Mouse (Mus musculus): ENCODE results near the gene Trim41. TPM values are rescaled to one million over a fixed set of nuclear protein-coding genes. Genes with fewer than 3 reads are reported as not detected.

Gene Trim41
- polyA plus RNA-seq, 1 experiment, result 95.5 TPM

DNA sequence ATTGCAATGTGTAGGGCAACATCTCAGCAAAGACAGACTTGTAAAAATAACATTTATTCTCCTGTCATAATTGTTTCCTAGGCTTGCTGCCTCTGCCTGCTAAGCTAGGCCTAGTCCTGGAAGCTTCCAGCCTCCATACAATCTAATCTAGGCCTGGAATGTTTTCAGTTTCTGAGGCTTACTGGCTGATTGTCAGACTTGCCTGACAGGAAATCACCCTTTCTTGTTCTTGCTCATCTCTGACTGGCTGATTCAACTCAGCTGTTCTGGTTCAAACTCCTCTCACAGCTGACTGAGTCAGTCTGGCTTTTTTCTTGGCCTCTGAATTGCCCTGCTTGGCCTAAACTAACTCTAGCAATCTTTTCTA is 3.1 kb upstream of the Trim41 start:
- Histone ChIP-seq H3K36me3 (ENCODE audit: control insufficient read depth, insufficient read depth, low read length) (peaks cover 1% of the 10 kb centered on the region; the same call in 1 of the 2 replicates), H3K4me1 (ENCODE audit: control insufficient read depth, insufficient read depth, low read length) (peaks cover 7% of the 10 kb centered on the region), H3K4me3 (ENCODE audit: control insufficient read depth, low read depth, low read length) (no peak overlapping the region), H3K27ac (ENCODE audit: control insufficient read depth, insufficient read depth, low read depth, low read length) (no peak overlapping the region), H3K27me3 (ENCODE audit: control insufficient read depth, insufficient read depth, low read length) (no peaks in the 10 kb centered on the region)
- TF ChIP-seq POLR2A (IDR thresholded peaks at IDR 0.05; ENCODE audit: control insufficient read depth, low read depth, low read length) (no peak), CTCF (IDR thresholded peaks at IDR 0.05; ENCODE audit: control insufficient read depth, insufficient read depth, insufficient replicate concordance, low read depth, low read length) (no peak)

DNA sequence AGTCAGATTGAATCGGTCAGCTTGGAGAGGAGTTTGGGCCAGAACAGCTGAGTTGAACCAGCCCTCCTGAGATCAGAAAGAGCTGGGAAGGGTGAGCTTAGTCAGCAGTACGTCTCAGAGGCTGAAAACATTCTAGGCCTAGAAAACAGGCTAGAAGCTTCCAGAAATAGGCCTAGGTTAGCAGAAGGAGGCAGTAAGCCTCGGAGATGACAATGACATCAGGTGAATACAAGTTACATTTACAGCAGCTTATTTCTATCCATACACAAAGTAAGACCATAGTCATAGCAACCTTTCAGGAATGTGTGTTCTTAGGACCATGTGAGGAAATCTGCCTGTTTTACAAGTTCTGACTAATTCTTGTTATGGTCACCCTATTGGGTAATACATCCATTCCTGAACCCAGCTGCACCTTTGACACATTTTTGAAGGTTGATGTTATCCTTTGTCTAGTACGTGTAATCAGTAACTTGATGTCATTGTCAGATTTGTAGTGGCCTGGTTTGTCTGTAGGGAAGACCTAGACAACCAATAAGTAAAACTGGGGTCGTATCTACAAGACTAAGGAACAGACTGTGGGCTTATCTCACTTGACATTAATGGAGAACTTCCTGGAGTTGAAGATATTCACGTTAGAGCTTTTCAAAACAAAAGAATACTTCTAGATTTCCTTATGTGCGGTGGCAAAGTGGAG is 2.6 kb upstream of the Trim41 start:
- Histone ChIP-seq H3K4me3 (ENCODE audit: control insufficient read depth, low read depth, low read length) (no peak overlapping the region), H3K27ac (ENCODE audit: control insufficient read depth, insufficient read depth, low read depth, low read length) (no peak overlapping the region), H3K27me3 (ENCODE audit: control insufficient read depth, insufficient read depth, low read length) (no peaks in the 10 kb centered on the region), H3K36me3 (ENCODE audit: control insufficient read depth, insufficient read depth, low read length) (peaks cover 1% of the 10 kb centered on the region; the same call in 1 of the 2 replicates), H3K4me1 (ENCODE audit: control insufficient read depth, insufficient read depth, low read length) (peaks cover 7% of the 10 kb centered on the region)
- TF ChIP-seq CTCF (IDR thresholded peaks at IDR 0.05; ENCODE audit: control insufficient read depth, insufficient read depth, insufficient replicate concordance, low read depth, low read length) (no peak), POLR2A (IDR thresholded peaks at IDR 0.05; ENCODE audit: control insufficient read depth, low read depth, low read length) (no peak)

DNA sequence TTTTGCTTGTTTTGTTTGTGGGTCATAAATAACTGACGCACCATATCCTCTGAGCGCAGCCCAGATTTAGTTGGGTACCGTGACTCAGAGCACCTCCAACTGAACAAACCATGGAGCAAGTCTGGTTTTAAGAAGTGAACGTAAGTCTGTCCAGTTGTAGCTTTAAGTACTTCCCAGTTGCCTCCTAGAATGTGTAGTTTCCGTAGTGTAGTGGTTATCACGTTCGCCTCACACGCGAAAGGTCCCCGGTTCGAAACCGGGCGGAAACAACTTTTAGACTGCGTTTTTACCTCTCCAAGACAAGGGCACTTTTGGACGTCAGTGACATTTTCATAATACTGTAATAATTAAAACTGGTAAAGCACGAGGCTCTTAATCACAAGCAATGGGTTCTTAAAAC is 1.2 kb upstream of the Trim41 start:
- H3K4me1 ChIP-seq (ENCODE audit: control insufficient read depth, insufficient read depth, low read length), result peaks cover 2% of the 10 kb centered on the region; the same call in 1 of the 2 replicates
- peak overlapping the region; percentile 82 for H3K27ac ChIP-seq (ENCODE audit: control insufficient read depth, insufficient read depth, low read depth, low read length)
- peak overlapping the region; percentile 83 for H3K4me3 ChIP-seq (ENCODE audit: control insufficient read depth, low read depth, low read length)
- TF ChIP-seq CTCF (IDR thresholded peaks at IDR 0.05; ENCODE audit: control insufficient read depth, insufficient read depth, insufficient replicate concordance, low read depth, low read length), result no peak
- TF ChIP-seq POLR2A (IDR thresholded peaks at IDR 0.05; ENCODE audit: control insufficient read depth, low read depth, low read length), result no peak
- peaks cover 1% of the 10 kb centered on the region; the same call in 1 of the 2 replicates for H3K36me3 ChIP-seq (ENCODE audit: control insufficient read depth, insufficient read depth, low read length)
- no peaks in the 10 kb centered on the region for H3K27me3 ChIP-seq (ENCODE audit: control insufficient read depth, insufficient read depth, low read length)

DNA sequence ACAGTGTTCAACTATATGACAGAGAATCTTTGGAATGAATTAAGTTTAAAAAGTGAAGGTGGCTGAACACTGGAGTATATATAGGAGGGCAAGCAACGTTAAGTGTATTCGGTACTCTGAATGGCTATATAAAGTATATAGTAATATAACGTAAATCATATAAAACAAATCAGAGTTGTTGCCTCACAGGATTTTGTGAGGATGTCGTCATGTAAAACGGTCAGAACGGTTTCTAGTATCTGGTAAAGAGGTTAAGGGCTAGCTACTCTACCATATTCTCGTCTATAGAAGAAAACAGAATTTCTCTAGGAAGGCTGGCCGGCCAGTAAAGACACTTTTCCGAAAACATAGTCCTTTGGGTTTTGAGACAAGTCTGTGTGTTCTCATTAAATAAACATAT is 641 bp upstream of the Trim41 start:
- H3K4me1 ChIP-seq (ENCODE audit: control insufficient read depth, insufficient read depth, low read length), result peaks cover 2% of the 10 kb centered on the region; the same call in 1 of the 2 replicates
- peak overlapping the region; percentile 89 for H3K27ac ChIP-seq (ENCODE audit: control insufficient read depth, insufficient read depth, low read depth, low read length)
- TF ChIP-seq CTCF (IDR thresholded peaks at IDR 0.05; ENCODE audit: control insufficient read depth, insufficient read depth, insufficient replicate concordance, low read depth, low read length) (no peak), POLR2A (IDR thresholded peaks at IDR 0.05; ENCODE audit: control insufficient read depth, low read depth, low read length) (no peak)
- peak overlapping the region; percentile 98 for H3K4me3 ChIP-seq (ENCODE audit: control insufficient read depth, low read depth, low read length)
- peaks cover 1% of the 10 kb centered on the region; the same call in 1 of the 2 replicates for H3K36me3 ChIP-seq (ENCODE audit: control insufficient read depth, insufficient read depth, low read length)
- no peaks in the 10 kb centered on the region for H3K27me3 ChIP-seq (ENCODE audit: control insufficient read depth, insufficient read depth, low read length)

DNA sequence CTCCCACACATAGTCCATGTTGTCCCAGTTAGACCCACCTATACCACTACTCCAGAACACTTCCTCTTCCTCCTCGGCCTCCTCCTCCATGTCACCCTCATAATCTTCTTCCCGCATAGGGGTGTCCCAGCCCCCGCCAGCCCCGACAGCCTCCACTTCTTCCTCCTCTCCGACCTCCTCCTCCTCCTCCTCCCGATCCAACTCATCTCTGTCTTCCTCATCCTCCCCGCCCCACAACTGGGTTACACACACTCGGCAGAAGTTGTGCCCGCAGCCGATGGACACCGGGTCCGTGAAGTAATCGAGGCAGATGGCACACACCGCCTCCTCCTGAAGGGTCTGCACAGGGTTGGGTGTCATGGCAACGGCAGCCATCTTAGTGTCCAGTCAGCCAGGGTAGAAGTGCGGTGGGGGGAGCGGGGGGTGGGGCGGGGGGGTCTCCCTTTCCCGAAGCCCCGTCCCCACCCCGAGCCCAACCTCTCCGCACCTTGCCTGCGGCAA is 822 bp downstream of the Trim41 start:
- Histone ChIP-seq H3K4me1 (ENCODE audit: control insufficient read depth, insufficient read depth, low read length) (peaks cover 2% of the 10 kb centered on the region; the same call in 1 of the 2 replicates), H3K4me3 (ENCODE audit: control insufficient read depth, low read depth, low read length) (peak overlapping the region; percentile 98), H3K27me3 (ENCODE audit: control insufficient read depth, insufficient read depth, low read length) (no peaks in the 10 kb centered on the region), H3K27ac (ENCODE audit: control insufficient read depth, insufficient read depth, low read depth, low read length) (peak overlapping the region; percentile 75), H3K36me3 (ENCODE audit: control insufficient read depth, insufficient read depth, low read length) (peaks cover 1% of the 10 kb centered on the region; the same call in 1 of the 2 replicates)
- TF ChIP-seq CTCF (IDR thresholded peaks at IDR 0.05; ENCODE audit: control insufficient read depth, insufficient read depth, insufficient replicate concordance, low read depth, low read length), result no peak
- TF ChIP-seq POLR2A (IDR thresholded peaks at IDR 0.05; ENCODE audit: control insufficient read depth, low read depth, low read length), result no peak

DNA sequence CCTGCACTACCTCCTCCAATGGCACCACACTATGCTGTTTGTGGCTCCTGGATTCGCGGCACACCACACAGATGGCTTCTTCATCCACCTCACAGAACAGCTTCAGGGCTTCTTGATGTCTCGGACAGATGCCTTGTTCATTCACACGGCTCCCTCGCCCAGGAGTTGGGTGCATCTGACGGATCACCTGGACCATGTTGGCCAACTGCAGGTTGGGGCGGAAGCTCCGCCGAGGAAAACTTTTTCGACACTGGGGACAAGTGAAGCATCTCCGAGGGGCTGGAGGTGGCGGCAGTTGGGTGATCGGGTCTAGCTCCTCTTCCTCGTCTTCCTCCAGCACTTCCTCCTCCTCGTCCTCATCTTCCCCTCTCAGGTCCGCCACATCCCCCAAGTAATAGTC is 1.3 kb downstream of the Trim41 start:
- H3K27ac ChIP-seq (ENCODE audit: control insufficient read depth, insufficient read depth, low read depth, low read length), result peak overlapping the region; percentile 75
- peak overlapping the region; percentile 98 for H3K4me3 ChIP-seq (ENCODE audit: control insufficient read depth, low read depth, low read length)
- H3K36me3 ChIP-seq (ENCODE audit: control insufficient read depth, insufficient read depth, low read length), result peaks cover 1% of the 10 kb centered on the region; the same call in 1 of the 2 replicates
- TF ChIP-seq POLR2A (IDR thresholded peaks at IDR 0.05; ENCODE audit: control insufficient read depth, low read depth, low read length) (no peak), CTCF (IDR thresholded peaks at IDR 0.05; ENCODE audit: control insufficient read depth, insufficient read depth, insufficient replicate concordance, low read depth, low read length) (no peak)
- peaks cover 2% of the 10 kb centered on the region; the same call in 1 of the 2 replicates for H3K4me1 ChIP-seq (ENCODE audit: control insufficient read depth, insufficient read depth, low read length)
- no peaks in the 10 kb centered on the region for H3K27me3 ChIP-seq (ENCODE audit: control insufficient read depth, insufficient read depth, low read length)

DNA sequence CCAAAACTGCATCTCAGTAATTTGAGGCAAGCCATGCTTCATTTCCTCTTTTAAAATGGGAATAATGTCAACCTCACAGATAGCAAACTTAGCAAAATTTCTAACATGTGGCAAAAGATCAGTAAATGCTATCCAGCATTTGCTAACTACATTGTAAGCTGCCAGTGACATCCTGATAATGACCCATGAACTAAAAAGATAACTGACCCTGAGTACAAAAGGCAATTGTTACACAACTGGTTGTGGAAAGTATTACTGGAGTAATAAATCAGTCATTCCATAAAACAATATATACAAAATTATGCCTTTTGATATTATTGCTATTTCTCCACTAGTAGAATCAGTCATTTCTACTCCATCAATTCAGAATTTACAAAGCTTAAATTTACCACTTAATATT is 3.4 kb downstream of the Trim41 start:
- Histone ChIP-seq H3K4me1 (ENCODE audit: control insufficient read depth, insufficient read depth, low read length) (peaks cover 2% of the 10 kb centered on the region; the same call in 1 of the 2 replicates), H3K4me3 (ENCODE audit: control insufficient read depth, low read depth, low read length) (peak overlapping the region; percentile 24; the same call in 1 of the 2 replicates), H3K27ac (ENCODE audit: control insufficient read depth, insufficient read depth, low read depth, low read length) (no peak overlapping the region), H3K36me3 (ENCODE audit: control insufficient read depth, insufficient read depth, low read length) (peaks cover 3% of the 10 kb centered on the region; the same call in 1 of the 2 replicates), H3K27me3 (ENCODE audit: control insufficient read depth, insufficient read depth, low read length) (no peaks in the 10 kb centered on the region)
- TF ChIP-seq CTCF (IDR thresholded peaks at IDR 0.05; ENCODE audit: control insufficient read depth, insufficient read depth, insufficient replicate concordance, low read depth, low read length), result no peak
- TF ChIP-seq POLR2A (IDR thresholded peaks at IDR 0.05; ENCODE audit: control insufficient read depth, low read depth, low read length), result no peak
